Mouse (Mus musculus) CD4-positive, CD25-positive, alpha-beta regulatory T cell, adult 4 months (primary cell): Measurements from ENCODE around the gene Gpsm3. TPM values are rescaled to one million over a fixed set of nuclear protein-coding genes. Genes with fewer than 3 reads are reported as not detected.

Source experiments
- ATAC-seq: one replicate; pipeline ENCODE4 v1.8.0; 2017
- polyA plus RNA-seq, 2 experiments: library from polyadenylated mRNA; unstranded; fragments of 100-300 nt; shearing (Covaris generic); gene quantifications; one replicate each; pipeline ENCODE4 v1.2.1; 2017

Gene Gpsm3
- polyA plus RNA-seq, 2 experiments from 2014 or later = 227 to 344 TPM

GRCm38 (mm10) chr17:34604511-34605237 is 15.1 kb downstream of the Gpsm3 start:
- no peak for ATAC-seq

GRCm38 (mm10) chr17:34605609-34606008 is 16.0 kb downstream of the Gpsm3 start:
- ATAC-seq = peak; percentile 23

GRCm38 (mm10) chr17:34606186-34607039 is 16.8 kb downstream of the Gpsm3 start:
- ATAC-seq = no peak

GRCm38 (mm10) chr17:34607997-34608396 is 18.4 kb downstream of the Gpsm3 start:
- no peak for ATAC-seq

GRCm38 (mm10) chr17:34611050-34611449 is 21.4 kb downstream of the Gpsm3 start:
- ATAC-seq = no peak

GRCm38 (mm10) chr17:34613054-34613645 is 23.5 kb downstream of the Gpsm3 start:
- ATAC-seq = no peak

- no peak for ATAC-seq
Observed at GRCm38 (mm10) chr17:34613830-34614229, 24.2 kb downstream of the Gpsm3 start.

- no peak for ATAC-seq
Observed at GRCm38 (mm10) chr17:34615871-34616270, 26.3 kb downstream of the Gpsm3 start, which contains the start of gene Egfl8. Gene Egfl8 (minus strand): TSS chr17:34615971.

GRCm38 (mm10) chr17:34618999-34619398 is 29.4 kb downstream of the Gpsm3 start:
- ATAC-seq = peak; percentile 84

- ATAC-seq = no peak
Observed at GRCm38 (mm10) chr17:34621006-34621405, 31.4 kb downstream of the Gpsm3 start.

- ATAC-seq = no peak
Observed at GRCm38 (mm10) chr17:34623161-34623560, 33.6 kb downstream of the Gpsm3 start.

GRCm38 (mm10) chr17:34624981-34625380 is 35.4 kb downstream of the Gpsm3 start:
- ATAC-seq = no peak

- ATAC-seq = no peak
Observed at GRCm38 (mm10) chr17:34626062-34626772, 36.6 kb downstream of the Gpsm3 start.

GRCm38 (mm10) chr17:34626773-34627092 is 37.1 kb downstream of the Gpsm3 start:
- ATAC-seq = peak; percentile 19

- peak; percentile 62 for ATAC-seq
Observed at GRCm38 (mm10) chr17:34627093-34627942, 37.7 kb downstream of the Gpsm3 start.

- no peak for ATAC-seq
Observed at GRCm38 (mm10) chr17:34627943-34628643, 38.5 kb downstream of the Gpsm3 start, which contains the start of gene Ppt2. Gene Ppt2 (minus strand): TSS chr17:34628510.

GRCm38 (mm10) chr17:34628644-34628967 is 39.0 kb downstream of the Gpsm3 start:
- no peak for ATAC-seq

- ATAC-seq = no peak
Observed at GRCm38 (mm10) chr17:34629221-34629751, 39.7 kb downstream of the Gpsm3 start, which contains the start of gene Prrt1. Gene Prrt1 (plus strand): TSS chr17:34629533.

GRCm38 (mm10) chr17:34629796-34630603 is 40.4 kb downstream of the Gpsm3 start:
- ATAC-seq = peak; percentile 48

- no peak for ATAC-seq
Observed at GRCm38 (mm10) chr17:34630761-34631301, 41.2 kb downstream of the Gpsm3 start.
